23 mouse cellular contexts compared by ENCODE assay signal in the genomic region with DNA sequence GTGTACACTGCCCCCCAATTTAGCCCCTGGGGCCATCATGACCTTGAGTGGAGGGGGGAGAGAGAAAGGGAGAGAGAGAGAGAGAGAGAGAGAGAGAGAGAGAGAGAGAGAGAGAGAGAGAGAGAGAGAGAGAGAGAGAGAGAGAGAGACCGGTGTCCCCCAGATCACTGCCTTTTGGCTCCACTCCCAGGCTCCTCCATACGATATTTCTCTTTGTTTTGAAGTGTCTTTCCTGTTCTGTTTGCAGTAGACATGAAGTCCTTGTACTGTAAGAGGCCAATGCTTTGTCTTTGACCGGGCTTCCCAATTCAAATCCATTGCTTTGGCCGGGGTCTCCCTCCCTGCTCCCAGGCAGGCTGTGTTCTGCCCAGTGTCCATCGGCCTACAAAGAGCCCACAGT.
"Had no signal": no experiment of that assay in that cellular context is flagged by ENCODE, and none has a peak within 500 bp of the region (broad histone marks: within the 10 kb centered on the region; RNA-seq: fewer than 3 reads in every experiment).

No protein-coding gene starts in this region.

- H3K4me1 ChIP-seq: forebrain, embryonic 15.5 days; heart, embryonic 15.5 days; hindbrain, embryonic 13.5 days; limb, embryonic 13.5 days; limb, embryonic 15.5 days; liver, embryonic 12.5 days had no signal

- H3K9me3 ChIP-seq: forebrain, embryonic 15.5 days; heart, embryonic 13.5 days; heart, embryonic 15.5 days; hindbrain, embryonic 13.5 days; hindbrain, embryonic 15.5 days; limb, embryonic 13.5 days; limb, embryonic 15.5 days; liver, embryonic 12.5 days had no signal

- H3K4me3 ChIP-seq: forebrain, embryonic 15.5 days; heart, adult 2 months; heart, embryonic 13.5 days; heart, embryonic 15.5 days; hindbrain, embryonic 13.5 days; hindbrain, embryonic 15.5 days; limb, embryonic 13.5 days; limb, embryonic 15.5 days; liver, embryonic 12.5 days had no signal

- H3K4me2 ChIP-seq: forebrain, embryonic 15.5 days; heart, embryonic 11.5 days; heart, embryonic 13.5 days; heart, embryonic 15.5 days; hindbrain, embryonic 13.5 days; hindbrain, embryonic 15.5 days; limb, embryonic 13.5 days; limb, embryonic 15.5 days; liver, embryonic 12.5 days had no signal

- ATAC-seq: forebrain, embryonic 15.5 days; forebrain, postnatal 0 days; hindbrain, postnatal 0 days; intestine, embryonic 16.5 days; liver, embryonic 12.5 days had no signal

- H3K9ac ChIP-seq: forebrain, embryonic 15.5 days; forebrain, postnatal 0 days; heart, embryonic 13.5 days; heart, embryonic 15.5 days; hindbrain, embryonic 13.5 days; hindbrain, embryonic 15.5 days; limb, embryonic 13.5 days; limb, embryonic 15.5 days; liver, embryonic 12.5 days had no signal

- H3K27ac ChIP-seq: forebrain, embryonic 15.5 days; heart, adult 2 months; heart, embryonic 13.5 days; heart, embryonic 15.5 days; hindbrain, embryonic 13.5 days; hindbrain, embryonic 15.5 days; hindbrain, postnatal 0 days; limb, embryonic 13.5 days; limb, embryonic 15.5 days; liver, embryonic 12.5 days had no signal

- H3K27me3 ChIP-seq: forebrain, embryonic 15.5 days; heart, embryonic 15.5 days; hindbrain, embryonic 15.5 days had no signal

- DNase-seq: forebrain, postnatal 0 days; gastrocnemius, postnatal 14 days; gastrocnemius, postnatal 36 days; heart, adult 2 months; heart, postnatal 14 days; heart, postnatal 36 days; kidney, adult 18-20 months; kidney, adult 9 months; kidney, postnatal 25 days; layer of hippocampus, adult 9-11 months; layer of hippocampus, postnatal 36 days; left cerebral cortex, postnatal 4 days had no signal

- H3K36me3 ChIP-seq: forebrain, embryonic 15.5 days; heart, embryonic 13.5 days; heart, embryonic 15.5 days; hindbrain, embryonic 13.5 days; hindbrain, embryonic 15.5 days; limb, embryonic 13.5 days; limb, embryonic 15.5 days; liver, embryonic 12.5 days had no signal
